Mouse (Mus musculus) G1E (cell line): ENCODE measurements around the gene Adam8. TPM values are rescaled to one million over a fixed set of nuclear protein-coding genes. Genes with fewer than 3 reads are reported as not detected.

Experiments
- ATAC-seq: 2 replicates; pipeline ENCODE4 v1.8.0; 2016; ENCODE audit warnings: mild to moderate bottlenecking; ENCODE audit not compliant: insufficient number of reproducible peaks, poor library complexity, low FRiP score, severe bottlenecking; ENCODE audit errors: extremely low read depth
- DNase-seq: peaks from one replicate; pipeline ENCODE4 v3.0.0; 2012; ENCODE audit warnings: low spot score
- H3K27me3 ChIP-seq: 2 replicates; pipeline ENCODE4 v1.6.1; 2012; ENCODE audit warnings: mild to moderate bottlenecking, low read length, inconsistent platforms; ENCODE audit not compliant: insufficient read depth
- H3K36me3 ChIP-seq: replicated peaks from 2 replicates; pipeline ENCODE3; 2012; ENCODE audit warnings: mild to moderate bottlenecking, inconsistent platforms
- H3K4me1 ChIP-seq: 2 replicates; pipeline ENCODE4 v1.6.1; 2012; ENCODE audit warnings: low read depth, low read length, inconsistent platforms, mixed read lengths; ENCODE audit not compliant: insufficient read depth
- H3K4me3 ChIP-seq: 2 replicates; pipeline ENCODE4 v1.5.1; 2012; ENCODE audit warnings: low read depth, mild to moderate bottlenecking, inconsistent platforms, low read length, moderate library complexity, mixed read lengths
- H3K9me3 ChIP-seq: replicated peaks from 2 replicates; pipeline ENCODE4 v1.6.1; 2012; ENCODE audit warnings: inconsistent platforms
- CTCF ChIP-seq: IDR thresholded peaks from 2 replicates; pipeline ENCODE4 v1.5.1; 2012; ENCODE audit warnings: low read depth, low read length, inconsistent platforms, mixed read lengths
- GATA1 ChIP-seq: IDR thresholded peaks from 2 replicates; pipeline ENCODE4 v1.6.1; 2012; ENCODE audit warnings: borderline replicate concordance, low read length, inconsistent platforms, mixed read lengths
- GATA2 ChIP-seq: IDR thresholded peaks from 2 replicates; pipeline ENCODE4 v1.6.1; 2012; ENCODE audit warnings: low read depth, low read length, inconsistent platforms, borderline replicate concordance
- POLR2AphosphoS5 ChIP-seq: IDR thresholded peaks from 2 replicates; pipeline ENCODE4 v1.6.1; 2012; ENCODE audit warnings: low read depth, low read length, inconsistent platforms; ENCODE audit not compliant: insufficient replicate concordance
- TAL1 ChIP-seq: conservative IDR thresholded peaks from 2 replicates; pipeline ENCODE4 v1.6.1; 2012; ENCODE audit warnings: low read depth, low read length, inconsistent platforms, mixed read lengths
- polyA plus RNA-seq: library from polyadenylated mRNA; stranded (reverse); fragments of >175 nt; gene quantifications from 2 replicates; pipeline ENCODE4 v1.2.3, GENCODE M21; 2012
- total RNA-seq, 2 experiments: library from RNA; stranded (forward) in 1 of 2; stranded (reverse) in 1 of 2; fragments of 200-1000 nt in 1 of 2; fragments of >200 nt in 1 of 2; fragmentation: Nextera tagmentation in 1 of 2; gene quantifications; 2 replicates each; pipeline ENCODE4 v1.2.3; 2014 to 2017

Adam8 gene
- total and polyA plus RNA-seq, 3 experiments: 0.07 to 0.76 TPM; not detected in 1

DNA sequence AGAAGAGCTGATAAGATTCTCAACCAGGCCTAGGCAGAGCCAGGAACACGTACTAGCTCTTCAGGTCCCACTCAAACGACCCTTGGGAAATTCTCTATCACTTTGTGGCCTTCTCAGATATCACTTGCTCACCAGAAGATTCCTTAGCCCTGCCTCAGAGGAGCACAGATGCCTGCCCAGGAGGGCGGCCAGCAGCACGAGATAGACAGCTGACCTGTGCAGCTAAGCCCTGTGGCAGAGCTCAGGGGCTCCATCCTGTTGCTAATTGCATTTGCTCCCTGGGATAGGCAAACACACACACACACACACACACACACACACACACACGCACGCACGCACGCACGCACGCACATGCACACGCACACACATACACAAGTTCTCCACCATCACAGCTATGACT lies 10.3 kb downstream of the Adam8 start:
- no peaks in the 10 kb centered on the region for H3K36me3 ChIP-seq

DNA sequence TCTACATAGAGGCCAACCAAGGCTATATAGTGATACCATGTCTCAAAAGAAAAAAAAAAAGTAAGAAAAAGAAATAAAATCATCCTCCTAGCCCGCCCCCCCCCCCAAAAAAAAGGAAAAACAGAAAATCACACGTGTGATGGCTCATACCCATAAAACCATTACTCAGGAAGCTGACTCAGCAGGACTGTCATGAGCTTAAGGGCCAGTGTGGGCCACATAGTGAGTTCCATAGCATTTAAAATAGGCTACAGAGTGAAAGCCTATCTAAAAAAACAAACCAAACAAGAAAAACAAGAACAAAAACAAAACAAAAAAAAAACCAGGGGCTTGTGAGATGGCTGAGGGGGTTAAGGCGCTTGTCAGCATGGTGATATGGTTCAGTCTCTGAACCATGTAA lies 11.6 kb downstream of the Adam8 start:
- Histone ChIP-seq H3K9me3 (no peaks in the 10 kb centered on the region), H3K4me3 (no peak overlapping the region), H3K27me3 (peaks cover 12% of the 10 kb centered on the region; the same call in 1 of the 2 replicates), H3K36me3 (no peaks in the 10 kb centered on the region), H3K4me1 (no peaks in the 10 kb centered on the region)
- DNase-seq: no peak
- TF ChIP-seq POLR2AphosphoS5 (no peak), GATA2 (no peak)
- ATAC-seq: no peak

More for the DNA sequence above, 10.3 kb downstream of the Adam8 start:
- ATAC-seq (no peak), DNase-seq (no peak)
- peaks cover 12% of the 10 kb centered on the region; the same call in 1 of the 2 replicates for H3K27me3 ChIP-seq
- no peak overlapping the region for H3K4me3 ChIP-seq
- TF ChIP-seq GATA2: no peak
- no peak for TF ChIP-seq CTCF
- no peak for TF ChIP-seq GATA1
- TF ChIP-seq POLR2AphosphoS5: no peak
- TF ChIP-seq TAL1: no peak
- no peaks in the 10 kb centered on the region for H3K9me3 ChIP-seq
- no peaks in the 10 kb centered on the region for H3K4me1 ChIP-seq

GRCm38 (mm10) chr7:139979011-139979719 lies 13.2 kb downstream of the Adam8 start:
- no peak for DNase-seq
- TF ChIP-seq GATA1 (no peak), GATA2 (no peak), TAL1 (no peak), POLR2AphosphoS5 (no peak), CTCF (no peak)
- peaks cover 14% of the 10 kb centered on the region; the same call in 1 of the 2 replicates for H3K27me3 ChIP-seq
- no peak overlapping the region for H3K4me3 ChIP-seq
- no peaks in the 10 kb centered on the region for H3K36me3 ChIP-seq
- no peaks in the 10 kb centered on the region for H3K9me3 ChIP-seq
- no peaks in the 10 kb centered on the region; the same call in 1 of the 2 replicates for H3K4me1 ChIP-seq
- no peak for ATAC-seq

DNA sequence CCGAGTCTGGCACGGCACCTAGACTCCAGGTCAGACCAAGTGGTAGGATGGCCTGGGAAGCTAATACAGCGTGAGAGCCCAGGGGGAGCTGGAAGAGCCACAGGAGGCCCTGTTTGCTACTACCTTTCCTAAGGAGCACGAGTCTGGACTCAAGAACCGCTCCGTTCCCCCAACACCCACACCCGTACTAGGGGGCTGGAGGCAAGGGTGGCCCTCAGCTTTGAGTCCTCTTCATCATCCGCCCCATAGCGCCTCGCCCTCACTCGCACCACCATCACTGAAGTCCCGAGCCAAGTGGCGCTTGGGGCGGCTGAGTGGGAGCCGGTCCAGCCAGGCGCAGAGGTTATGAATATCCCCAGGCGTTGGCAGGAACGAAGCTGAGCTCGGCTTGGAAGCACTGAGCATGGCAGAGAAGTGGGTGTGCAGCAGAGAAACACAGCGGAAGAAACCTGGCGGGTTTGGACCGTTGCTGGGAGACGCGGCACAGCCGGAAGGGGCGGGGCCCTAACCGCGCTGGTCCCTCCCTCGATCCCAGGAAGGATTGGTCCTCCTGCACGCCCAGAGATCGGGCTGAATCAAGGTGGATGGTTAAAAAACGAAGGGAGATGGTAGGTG lies 14.0 kb downstream of the Adam8 start, which contains the start of gene 6430531B16Rik:
Gene 6430531B16Rik (minus strand): TSS at position 478 of the 615 bp plus-strand sequence.
- ATAC-seq: no peak
- TF ChIP-seq CTCF: no peak
- TF ChIP-seq GATA2: no peak
- no peak for TF ChIP-seq POLR2AphosphoS5
- no peak for TF ChIP-seq TAL1
- TF ChIP-seq GATA1: no peak
- Histone ChIP-seq H3K4me3 (no peak within 1 kb of the TSS; the same call in 1 of the 2 replicates), H3K36me3 (no peaks in the 10 kb centered on the region), H3K27me3 (peaks cover 14% of the 10 kb centered on the region; the same call in 1 of the 2 replicates), H3K4me1 (no peaks in the 10 kb centered on the region; the same call in 1 of the 2 replicates), H3K9me3 (no peaks in the 10 kb centered on the region)
- DNase-seq: no peak

- DNase-seq (no peak), ATAC-seq (no peak)
- H3K36me3 ChIP-seq: no peaks in the 10 kb centered on the region
- H3K4me1 ChIP-seq: no peaks in the 10 kb centered on the region; the same call in 1 of the 2 replicates
- TF ChIP-seq CTCF (no peak), TAL1 (no peak), GATA2 (no peak), POLR2AphosphoS5 (no peak), GATA1 (no peak)
- no peak overlapping the region for H3K4me3 ChIP-seq
- H3K9me3 ChIP-seq: no peaks in the 10 kb centered on the region
- peaks cover 19% of the 10 kb centered on the region; the same call in 1 of the 2 replicates for H3K27me3 ChIP-seq
These were observed 16.9 kb downstream of the Adam8 start for GRCm38 (mm10) chr7:139975471-139975870.

- ATAC-seq (no peak), DNase-seq (no peak)
- no peak overlapping the region for H3K4me3 ChIP-seq
- H3K4me1 ChIP-seq: no peaks in the 10 kb centered on the region; the same call in 1 of the 2 replicates
- no peaks in the 10 kb centered on the region for H3K36me3 ChIP-seq
- H3K27me3 ChIP-seq: peaks cover 14% of the 10 kb centered on the region; the same call in 1 of the 2 replicates
- no peaks in the 10 kb centered on the region for H3K9me3 ChIP-seq
- TF ChIP-seq TAL1: no peak
- no peak for TF ChIP-seq POLR2AphosphoS5
- TF ChIP-seq GATA2: no peak
- no peak for TF ChIP-seq CTCF
- no peak for TF ChIP-seq GATA1
These were observed 18.1 kb downstream of the Adam8 start for GRCm38 (mm10) chr7:139974307-139974706.
